Mouse (Mus musculus) fibroblast of lung, adult 2 months (primary cell): ENCODE data around the gene Ilkap.
A peak's percentile ranks its signal among the peaks of the same experiment; 100 is the strongest.

ENCODE experiments used
- DNase-seq: peaks from one replicate; pipeline ENCODE4 v3.0.0-alpha.2; 2011; ENCODE audit warnings: low read depth

The Ilkap gene

DNA sequence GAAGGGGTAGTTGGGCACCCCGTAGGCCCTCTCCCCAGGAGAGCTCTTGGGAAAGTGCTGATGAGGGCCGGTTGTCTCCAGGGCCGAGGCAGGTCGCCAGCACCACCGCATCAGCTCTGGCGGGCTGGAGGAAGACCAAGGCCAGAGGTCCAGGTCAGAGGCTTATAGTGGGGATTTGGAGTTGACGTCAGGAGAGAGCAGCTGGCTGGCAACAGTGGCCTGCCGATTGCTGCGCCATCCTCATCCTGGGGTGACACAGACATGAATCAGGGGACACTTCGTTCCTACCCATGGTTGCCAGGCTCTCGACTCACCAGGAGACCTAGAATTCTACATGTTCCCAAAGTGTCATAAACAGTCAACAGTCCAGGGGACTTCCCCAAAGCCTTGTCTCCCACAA lies 42.5 kb downstream of the Ilkap start:
- DNase-seq: no peak

DNA sequence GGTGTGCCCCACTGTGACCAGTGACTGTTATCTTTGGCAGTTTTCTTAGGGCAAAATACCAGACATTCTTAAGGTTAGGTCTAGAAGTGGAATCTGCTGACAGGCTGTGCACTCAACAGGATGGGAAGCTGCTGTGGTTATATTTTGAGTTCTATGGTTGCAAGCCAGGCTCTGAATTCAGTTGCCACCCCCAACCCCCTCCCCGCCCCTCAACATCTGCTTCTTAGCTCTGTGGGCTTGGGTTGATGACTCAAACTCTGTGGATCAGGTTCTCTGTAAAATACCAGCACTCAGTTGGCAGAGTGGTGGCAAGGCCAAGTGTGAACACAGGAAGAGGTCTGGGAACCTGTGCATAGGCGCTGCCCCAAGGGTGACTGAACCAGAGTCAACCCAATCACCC lies 46.3 kb downstream of the Ilkap start:
- DNase-seq: peak; percentile 91

GRCm38 (mm10) chr1:91351249-91351648 lies 47.4 kb downstream of the Ilkap start:
- no peak for DNase-seq

- DNase-seq: no peak
Measured at GRCm38 (mm10) chr1:91350841-91351240, 47.8 kb downstream of the Ilkap start, which contains the start of gene Klhl30. Gene Klhl30, plus strand, starts transcription at chr1:91351016.

DNA sequence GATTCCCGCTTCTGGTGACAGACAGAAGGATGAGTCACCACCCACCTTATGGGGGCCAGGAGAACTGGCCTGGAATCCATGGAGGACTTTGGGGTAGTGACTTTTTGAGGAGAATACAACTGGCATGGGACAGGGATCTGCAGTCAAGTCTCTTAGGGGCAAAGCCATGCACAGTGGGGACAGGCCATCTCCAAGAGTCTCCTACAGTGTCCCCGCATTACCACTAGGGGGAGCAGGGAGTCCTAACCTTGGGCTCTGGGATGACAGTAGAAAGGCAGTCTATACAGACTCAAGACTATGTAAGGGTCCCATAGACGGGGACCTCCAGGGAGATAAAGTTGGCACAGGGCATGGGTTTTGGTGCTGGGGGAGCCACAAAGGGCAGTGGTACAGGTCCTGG lies 51.7 kb downstream of the Ilkap start:
- DNase-seq: no peak

DNA sequence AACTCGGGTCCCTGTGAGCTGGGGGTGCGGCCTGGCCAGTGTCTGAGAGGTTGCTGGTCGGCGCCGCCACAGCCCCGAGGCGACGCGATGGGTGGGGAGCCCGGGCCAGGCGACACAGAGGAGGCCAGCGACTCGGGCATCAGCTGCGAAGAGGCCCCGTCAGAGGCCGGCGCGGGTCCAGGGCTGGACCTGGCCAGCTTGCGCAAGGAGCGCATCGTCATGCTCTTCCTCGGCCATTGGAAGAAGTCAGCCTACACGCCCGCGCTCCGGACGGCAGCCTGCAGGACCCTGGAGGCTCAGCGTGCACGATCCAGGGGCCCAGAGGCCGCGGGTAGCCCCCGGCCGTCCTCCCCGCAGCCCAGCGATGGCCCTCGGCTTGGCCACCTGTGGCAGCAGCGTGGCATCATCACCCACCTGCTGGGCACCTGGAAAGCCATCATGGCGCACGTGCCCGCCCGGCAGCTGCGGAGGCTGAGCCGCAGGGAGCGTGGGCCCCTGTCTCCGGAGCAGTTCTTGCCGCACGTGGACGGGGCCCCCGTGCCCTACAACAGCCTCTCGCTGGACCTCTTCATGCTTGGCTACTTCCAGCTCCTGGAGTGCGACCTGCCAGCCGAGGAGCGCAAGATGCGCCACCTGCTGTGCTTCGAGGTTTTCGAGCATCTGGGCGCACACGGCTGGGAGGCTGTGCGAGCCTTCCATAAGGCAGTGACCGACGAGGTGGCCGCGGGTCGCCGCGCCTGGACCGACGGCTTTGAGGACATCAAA lies 53.5 kb downstream of the Ilkap start:
- no peak for DNase-seq

- no peak for DNase-seq
Measured at GRCm38 (mm10) chr1:91344001-91344400, 54.6 kb downstream of the Ilkap start.

DNA sequence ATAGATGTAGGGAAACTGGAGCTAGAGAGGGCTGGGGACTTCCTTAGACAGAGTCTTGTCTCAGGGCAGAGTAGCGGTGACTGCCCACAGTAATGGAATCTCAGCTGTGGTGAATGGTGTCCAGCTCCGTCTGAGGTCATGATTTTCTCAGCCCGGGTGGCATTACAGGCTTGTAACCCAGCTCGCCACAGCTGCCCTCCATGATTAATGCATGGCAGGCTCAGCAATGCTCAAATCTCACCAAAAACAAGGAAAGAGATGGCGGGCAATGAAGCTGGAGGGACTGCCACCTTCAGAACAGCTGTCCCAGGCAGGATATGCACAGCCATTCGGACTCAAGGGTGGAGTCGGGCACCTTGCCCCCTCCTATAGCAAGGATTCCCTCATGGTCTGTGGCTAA lies 61.3 kb downstream of the Ilkap start:
- no peak for DNase-seq

DNA sequence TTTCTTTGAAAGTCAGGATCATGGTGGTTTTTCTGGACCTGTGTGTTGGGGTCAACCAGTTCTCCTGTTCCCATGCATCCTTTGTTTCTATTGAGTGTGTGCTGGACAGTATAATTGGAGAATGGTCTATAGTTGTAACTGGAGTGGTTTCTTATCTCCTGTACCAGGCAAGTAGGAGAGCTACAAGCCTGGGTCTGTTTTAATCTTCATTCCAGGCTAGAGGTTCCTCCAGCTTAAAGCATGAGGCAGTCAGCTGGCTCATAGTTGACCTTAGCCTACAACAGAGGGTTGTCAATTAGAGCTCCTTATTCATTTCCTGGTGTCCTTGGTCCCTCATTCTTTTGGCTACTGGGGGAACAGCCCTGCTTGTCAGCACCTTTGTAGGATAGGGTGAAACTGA lies 65.0 kb downstream of the Ilkap start:
- DNase-seq: no peak

DNA sequence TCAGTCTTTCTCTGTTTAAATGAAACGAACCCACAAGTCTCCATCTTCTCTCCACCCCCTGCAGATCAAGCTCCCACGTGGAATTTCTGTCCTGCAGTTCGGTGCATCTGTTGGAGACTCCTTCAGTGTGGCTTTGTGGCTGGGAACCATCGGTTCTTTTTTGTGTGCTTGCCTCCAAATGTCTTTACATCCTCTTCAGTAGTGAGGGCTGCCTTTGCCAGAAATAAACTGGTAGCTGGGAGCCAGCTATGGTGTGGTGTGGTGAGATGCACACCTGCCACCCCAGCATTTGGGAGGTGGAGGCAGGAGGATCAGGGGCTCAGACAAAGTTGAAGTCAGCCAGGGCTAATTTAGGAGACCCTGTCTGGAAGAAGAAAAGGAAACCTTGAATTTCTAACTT lies 66.5 kb downstream of the Ilkap start:
- DNase-seq: no peak

DNA sequence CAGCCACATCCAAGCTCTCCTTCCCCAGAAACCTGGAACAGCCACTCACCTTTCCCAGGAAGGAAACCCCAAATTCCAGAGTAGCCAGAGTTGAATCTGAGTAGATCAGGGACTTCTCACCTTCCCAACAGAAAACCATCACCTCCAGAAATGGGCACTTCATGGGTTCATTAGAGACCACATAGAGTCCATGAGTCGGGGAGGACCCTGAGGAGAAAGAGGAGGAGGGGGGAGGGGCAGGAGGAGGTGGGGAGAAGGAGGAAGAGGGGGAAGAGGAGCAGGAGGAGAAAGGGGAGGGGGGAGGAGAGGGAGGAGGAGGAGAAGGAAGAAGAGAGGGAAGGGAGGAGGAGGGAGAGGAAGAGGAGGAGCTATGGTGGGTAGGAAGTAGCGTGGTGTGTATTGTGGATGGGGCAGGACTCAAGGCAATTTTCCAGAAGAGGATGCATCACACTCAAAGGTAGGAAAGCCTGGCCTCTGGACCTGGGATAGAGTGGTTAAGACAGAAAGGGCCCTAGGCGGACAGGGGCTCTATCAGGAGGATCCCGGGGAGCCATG lies 73.0 kb downstream of the Ilkap start:
- no peak for DNase-seq

DNA sequence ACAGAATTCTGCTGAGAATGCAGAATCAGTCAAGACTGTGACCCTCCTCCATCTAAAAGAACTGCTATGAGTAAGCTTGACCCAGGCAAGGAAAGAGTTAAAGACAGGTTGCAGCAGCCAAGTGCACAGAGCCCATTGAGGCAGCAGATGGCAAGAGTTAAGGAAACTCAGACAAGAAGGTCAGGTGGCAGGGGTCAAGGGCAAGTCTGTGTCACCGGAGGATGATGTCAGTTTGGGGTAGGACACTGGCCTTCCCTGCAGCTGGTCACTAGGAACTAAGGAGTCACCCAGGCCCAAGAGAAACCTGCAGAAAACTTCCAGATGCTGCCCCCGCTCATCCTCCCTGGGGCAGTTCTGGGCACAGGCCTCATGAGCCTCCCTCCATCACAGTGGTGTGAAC lies 74.0 kb downstream of the Ilkap start:
- DNase-seq: no peak
